Mouse (Mus musculus): Measurements from ENCODE around the gene Mst1r. TPM values are rescaled to one million over a fixed set of nuclear protein-coding genes. Genes with fewer than 3 reads are reported as not detected.

Mst1r gene
- total and polyA plus RNA-seq, 2 experiments from 2014 or later, result 0.69 to 2.7 TPM

- 0 out of 2 replicates have a peak, but pooled peaks cover 4% of the 10 kb centered on the region for H3K4me1 ChIP-seq (ENCODE audit: insufficient read depth, low read length)
- no peaks in the 10 kb centered on the region for H3K27me3 ChIP-seq (ENCODE audit: insufficient read depth, low read length)
- H3K9ac ChIP-seq (replicated peaks; ENCODE audit: low read length), result peak within 1 kb of the TSS; percentile 57
- peak within 1 kb of the TSS; percentile 55 for H3K4me3 ChIP-seq (ENCODE audit: low read length)
- no peaks in the 10 kb centered on the region for H3K9me3 ChIP-seq (ENCODE audit: low read length)
- no peak for ATAC-seq
- no peak within 1 kb of the TSS for H3K27ac ChIP-seq
- no peaks in the 10 kb centered on the region for H3K36me3 ChIP-seq (ENCODE audit: insufficient read depth, low read length)
- no peak for TF ChIP-seq CTCF (IDR thresholded peaks at IDR 0.05; ENCODE audit: low read depth)
- WGBS, result 11% methylated on average over 3 of the region's 3 CpGs
- peak within 1 kb of the TSS; percentile 77 for H3K4me2 ChIP-seq (ENCODE audit: low read depth, low read length)
- DNase-seq (ENCODE audit: low spot score), result no peak
Observed at GRCm38 (mm10) chr9:107935374-107935773, 28.7 kb downstream of the Mst1r start, which contains the start of gene Camkv. TSS of gene Camkv (plus strand) at chr9:107935674.

GRCm38 (mm10) chr9:107935790-107936214 is 29.1 kb downstream of the Mst1r start:
- Histone ChIP-seq H3K4me1 (ENCODE audit: insufficient read depth, low read length) (0 out of 2 replicates have a peak, but pooled peaks cover 4% of the 10 kb centered on the region), H3K9ac (replicated peaks; ENCODE audit: low read length) (peak overlapping the region; percentile 57), H3K27ac (no peak overlapping the region), H3K4me2 (ENCODE audit: low read depth, low read length) (peak overlapping the region; percentile 77), H3K4me3 (ENCODE audit: low read length) (peak overlapping the region; percentile 55), H3K36me3 (ENCODE audit: insufficient read depth, low read length) (no peaks in the 10 kb centered on the region), H3K27me3 (ENCODE audit: insufficient read depth, low read length) (no peaks in the 10 kb centered on the region), H3K9me3 (ENCODE audit: low read length) (no peaks in the 10 kb centered on the region)
- 1% methylated on average over 41 of the region's 41 CpGs for WGBS
- TF ChIP-seq CTCF (IDR thresholded peaks at IDR 0.05; ENCODE audit: low read depth), result no peak
- peak; percentile 52 for ATAC-seq
- peak; percentile 53 for DNase-seq (ENCODE audit: low spot score)

- TF ChIP-seq CTCF (IDR thresholded peaks at IDR 0.05; ENCODE audit: low read depth), result no peak
- WGBS, result under 1% methylated on average over 29 of the region's 29 CpGs
- peak; percentile 50 for ATAC-seq
Observed at GRCm38 (mm10) chr9:107936215-107936822, 29.6 kb downstream of the Mst1r start.

GRCm38 (mm10) chr9:107936831-107937230 is 30.2 kb downstream of the Mst1r start:
- peak overlapping the region; percentile 57; the same call in 1 of the 2 replicates for H3K9ac ChIP-seq (replicated peaks; ENCODE audit: low read length)
- no peak for TF ChIP-seq CTCF (IDR thresholded peaks at IDR 0.05; ENCODE audit: low read depth)
- WGBS, result 9% methylated on average over 3 of the region's 3 CpGs
- ATAC-seq (0 out of 2 replicates have a peak, but pooled peaks have one; percentile 6), DNase-seq (ENCODE audit: low spot score) (no peak)
- H3K9me3 ChIP-seq (ENCODE audit: low read length), result no peaks in the 10 kb centered on the region
- 0 out of 2 replicates have a peak, but pooled peaks cover 4% of the 10 kb centered on the region for H3K4me1 ChIP-seq (ENCODE audit: insufficient read depth, low read length)
- H3K27ac ChIP-seq, result no peak overlapping the region
- peak overlapping the region; percentile 55 for H3K4me3 ChIP-seq (ENCODE audit: low read length)
- H3K4me2 ChIP-seq (ENCODE audit: low read depth, low read length), result peak overlapping the region; percentile 77
- H3K36me3 ChIP-seq (ENCODE audit: insufficient read depth, low read length), result no peaks in the 10 kb centered on the region
- H3K27me3 ChIP-seq (ENCODE audit: insufficient read depth, low read length), result no peaks in the 10 kb centered on the region

More at GRCm38 (mm10) chr9:107936215-107936822, 29.6 kb downstream of the Mst1r start:
- Histone ChIP-seq H3K4me3 (ENCODE audit: low read length) (peak overlapping the region; percentile 55), H3K27me3 (ENCODE audit: insufficient read depth, low read length) (no peaks in the 10 kb centered on the region), H3K27ac (no peak overlapping the region), H3K4me2 (ENCODE audit: low read depth, low read length) (peak overlapping the region; percentile 77), H3K9ac (replicated peaks; ENCODE audit: low read length) (peak overlapping the region; percentile 57), H3K36me3 (ENCODE audit: insufficient read depth, low read length) (no peaks in the 10 kb centered on the region), H3K4me1 (ENCODE audit: insufficient read depth, low read length) (0 out of 2 replicates have a peak, but pooled peaks cover 4% of the 10 kb centered on the region), H3K9me3 (ENCODE audit: low read length) (no peaks in the 10 kb centered on the region)
- DNase-seq (ENCODE audit: low spot score), result peak; percentile 30

GRCm38 (mm10) chr9:107947241-107948194 is 40.8 kb downstream of the Mst1r start:
- Histone ChIP-seq H3K27ac (no peak overlapping the region), H3K9ac (replicated peaks; ENCODE audit: low read length) (no peak overlapping the region), H3K4me2 (ENCODE audit: low read depth, low read length) (no peak overlapping the region), H3K27me3 (ENCODE audit: insufficient read depth, low read length) (no peaks in the 10 kb centered on the region), H3K4me3 (ENCODE audit: low read length) (no peak overlapping the region), H3K4me1 (ENCODE audit: insufficient read depth, low read length) (peaks cover 5% of the 10 kb centered on the region), H3K36me3 (ENCODE audit: insufficient read depth, low read length) (no peaks in the 10 kb centered on the region), H3K9me3 (ENCODE audit: low read length) (no peaks in the 10 kb centered on the region)
- DNase-seq (ENCODE audit: low spot score) (peak; percentile 41), ATAC-seq (peak; percentile 49)
- TF ChIP-seq CTCF (IDR thresholded peaks at IDR 0.05; ENCODE audit: low read depth), result no peak
- 82% methylated on average over 31 of the region's 31 CpGs for WGBS

GRCm38 (mm10) chr9:107949184-107949921 is 42.7 kb downstream of the Mst1r start:
- Histone ChIP-seq H3K4me1 (ENCODE audit: insufficient read depth, low read length) (peaks cover 5% of the 10 kb centered on the region), H3K36me3 (ENCODE audit: insufficient read depth, low read length) (no peaks in the 10 kb centered on the region), H3K9me3 (ENCODE audit: low read length) (no peaks in the 10 kb centered on the region), H3K27ac (no peak overlapping the region), H3K27me3 (ENCODE audit: insufficient read depth, low read length) (no peaks in the 10 kb centered on the region), H3K4me2 (ENCODE audit: low read depth, low read length) (no peak overlapping the region), H3K4me3 (ENCODE audit: low read length) (no peak overlapping the region), H3K9ac (replicated peaks; ENCODE audit: low read length) (no peak overlapping the region)
- WGBS, result 82% methylated on average over 13 of the region's 13 CpGs
- no peak for TF ChIP-seq CTCF (IDR thresholded peaks at IDR 0.05; ENCODE audit: low read depth)
- no peak for DNase-seq (ENCODE audit: low spot score)
- no peak for ATAC-seq
